Mouse (Mus musculus): ENCODE measurements around the gene Kremen1. TPM values are rescaled to one million over a fixed set of nuclear protein-coding genes. Genes with fewer than 3 reads are reported as not detected.

The Kremen1 gene
- polyA plus RNA-seq, 1 experiment from 2014 or later = 18.6 TPM

DNA sequence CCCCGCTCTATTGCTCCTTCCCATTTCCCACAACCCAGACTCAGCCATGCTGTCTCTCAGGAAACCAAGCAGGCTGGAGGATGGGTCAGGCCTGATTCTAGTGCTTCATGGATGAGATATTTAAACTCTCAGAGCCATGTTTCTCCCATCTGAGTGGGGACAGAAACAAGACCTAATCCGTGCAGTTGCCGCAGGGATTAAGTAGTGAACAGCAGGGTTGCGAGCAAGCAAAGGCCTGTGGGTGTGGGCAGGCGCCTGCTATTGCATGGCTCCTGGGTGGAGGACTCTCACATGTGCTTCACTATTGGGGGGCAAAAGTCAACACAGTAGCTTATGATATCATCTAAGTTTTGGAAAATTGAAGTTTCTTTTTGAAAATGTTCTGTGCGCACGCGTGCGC, 76.5 kb downstream of the Kremen1 start:
- Histone ChIP-seq H3K9me3 (ENCODE audit: control insufficient read depth, low read length) (no peaks in the 10 kb centered on the region), H3K36me3 (ENCODE audit: control insufficient read depth, insufficient read depth, low read length) (no peaks in the 10 kb centered on the region), H3K27ac (ENCODE audit: low read length) (no peak overlapping the region), H3K4me1 (replicated peaks; ENCODE audit: control insufficient read depth, insufficient read depth, low read length) (peaks cover 2% of the 10 kb centered on the region; the same call in 1 of the 2 replicates), H3K4me2 (ENCODE audit: low read depth, low read length) (no peak overlapping the region), H3K27me3 (ENCODE audit: control insufficient read depth, insufficient read depth, low read depth, low read length) (no peaks in the 10 kb centered on the region), H3K4me3 (ENCODE audit: low read length) (no peak overlapping the region), H3K9ac (ENCODE audit: low read length) (no peak overlapping the region)
- no peak for ATAC-seq (ENCODE audit: low read depth)
- WGBS = 93% methylated on average over 9 of the region's 9 CpGs

DNA sequence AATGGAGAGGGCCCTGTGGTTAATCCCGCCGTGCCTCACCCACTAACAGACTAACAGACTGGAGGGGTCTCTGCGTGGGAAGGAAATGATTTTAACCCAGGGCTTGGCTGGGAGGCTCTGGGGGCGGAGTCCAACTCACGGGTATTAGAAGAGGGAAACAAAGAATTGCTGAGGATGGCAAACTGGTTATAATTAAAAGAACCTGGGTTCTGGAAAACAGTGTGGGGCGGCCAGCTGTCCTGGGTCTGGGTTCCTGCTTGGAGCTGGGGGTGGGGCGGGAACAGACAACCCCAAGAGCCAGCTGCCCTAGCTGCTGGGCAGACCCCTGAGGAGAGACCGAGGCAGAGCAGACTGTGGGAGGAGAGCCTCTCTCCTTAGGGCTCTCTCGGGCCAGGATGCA, 77.1 kb downstream of the Kremen1 start:
- Histone ChIP-seq H3K9ac (ENCODE audit: low read length) (no peak overlapping the region), H3K27me3 (ENCODE audit: control insufficient read depth, insufficient read depth, low read depth, low read length) (no peaks in the 10 kb centered on the region), H3K4me2 (ENCODE audit: low read depth, low read length) (no peak overlapping the region), H3K4me3 (ENCODE audit: low read length) (no peak overlapping the region), H3K4me1 (replicated peaks; ENCODE audit: control insufficient read depth, insufficient read depth, low read length) (peaks cover 2% of the 10 kb centered on the region; the same call in 1 of the 2 replicates), H3K27ac (ENCODE audit: low read length) (no peak overlapping the region), H3K36me3 (ENCODE audit: control insufficient read depth, insufficient read depth, low read length) (no peaks in the 10 kb centered on the region), H3K9me3 (ENCODE audit: control insufficient read depth, low read length) (no peaks in the 10 kb centered on the region)
- ATAC-seq (ENCODE audit: low read depth) = no peak
- 40% methylated on average over 9 of the region's 9 CpGs for WGBS

DNA sequence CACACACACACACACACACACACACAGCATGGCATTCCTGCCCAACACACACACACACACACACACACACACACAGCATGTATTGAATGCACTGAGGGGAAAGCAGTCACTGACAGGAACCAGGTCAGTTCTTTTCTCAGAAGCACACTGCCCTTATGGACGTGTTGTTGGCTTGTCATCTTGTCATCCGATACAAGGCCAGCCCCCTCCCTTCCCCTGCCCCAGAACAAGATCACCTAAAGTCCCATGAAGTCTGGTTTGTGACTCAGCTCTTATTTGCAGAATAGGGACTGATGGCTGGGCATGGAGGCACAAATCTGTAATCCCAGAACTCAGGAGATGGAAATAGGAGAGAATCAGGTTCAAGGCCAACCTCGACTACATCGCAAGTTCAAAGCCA, 78.5 kb downstream of the Kremen1 start:
- WGBS = 67% methylated on average over 4 of the region's 4 CpGs
- Histone ChIP-seq H3K27me3 (ENCODE audit: control insufficient read depth, insufficient read depth, low read depth, low read length) (no peaks in the 10 kb centered on the region), H3K4me1 (replicated peaks; ENCODE audit: control insufficient read depth, insufficient read depth, low read length) (peaks cover 2% of the 10 kb centered on the region; the same call in 1 of the 2 replicates), H3K4me3 (ENCODE audit: low read length) (no peak overlapping the region), H3K4me2 (ENCODE audit: low read depth, low read length) (no peak overlapping the region), H3K9ac (ENCODE audit: low read length) (no peak overlapping the region), H3K36me3 (ENCODE audit: control insufficient read depth, insufficient read depth, low read length) (no peaks in the 10 kb centered on the region), H3K9me3 (ENCODE audit: control insufficient read depth, low read length) (no peaks in the 10 kb centered on the region), H3K27ac (ENCODE audit: low read length) (no peak overlapping the region)
- no peak for ATAC-seq (ENCODE audit: low read depth)

DNA sequence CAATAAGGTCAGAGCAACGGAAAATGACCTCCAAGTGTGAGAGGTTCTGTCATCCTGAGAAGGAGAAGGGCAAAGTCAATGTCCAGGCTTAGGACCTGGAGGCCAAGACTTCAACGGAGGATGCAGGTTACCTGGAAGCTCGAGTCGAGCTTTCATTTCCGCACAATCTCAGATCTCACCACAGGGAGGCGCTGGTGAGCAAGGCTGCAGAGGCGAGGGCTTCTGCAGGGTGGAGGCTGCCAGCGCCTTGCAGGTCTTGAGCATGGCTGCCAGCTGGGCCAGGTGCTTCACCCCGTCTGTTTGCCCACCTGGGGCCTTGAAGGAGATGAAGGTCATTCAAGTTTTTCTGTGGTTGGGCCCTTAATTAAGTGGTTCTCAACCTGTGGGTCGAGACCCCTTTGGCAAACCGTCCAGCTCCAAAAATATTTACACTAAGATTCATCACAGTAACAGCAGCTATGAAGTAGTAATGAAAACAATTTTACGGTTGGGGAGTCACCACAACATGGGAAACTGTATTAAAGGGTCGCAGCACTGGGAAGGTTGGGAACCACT, 79.4 kb downstream of the Kremen1 start:
- no peak overlapping the region for H3K9ac ChIP-seq (ENCODE audit: low read length)
- H3K9me3 ChIP-seq (ENCODE audit: control insufficient read depth, low read length) = no peaks in the 10 kb centered on the region
- H3K4me3 ChIP-seq (ENCODE audit: low read length) = no peak overlapping the region
- H3K36me3 ChIP-seq (ENCODE audit: control insufficient read depth, insufficient read depth, low read length) = no peaks in the 10 kb centered on the region
- no peak overlapping the region for H3K4me2 ChIP-seq (ENCODE audit: low read depth, low read length)
- peaks cover 2% of the 10 kb centered on the region; the same call in 1 of the 2 replicates for H3K4me1 ChIP-seq (replicated peaks; ENCODE audit: control insufficient read depth, insufficient read depth, low read length)
- H3K27ac ChIP-seq (ENCODE audit: low read length) = peak overlapping the region; percentile 64; the same call in 1 of the 2 replicates
- H3K27me3 ChIP-seq (ENCODE audit: control insufficient read depth, insufficient read depth, low read depth, low read length) = no peaks in the 10 kb centered on the region
- WGBS = 13% methylated on average over 13 of the region's 13 CpGs
- peak; percentile 82 for ATAC-seq (ENCODE audit: low read depth)

DNA sequence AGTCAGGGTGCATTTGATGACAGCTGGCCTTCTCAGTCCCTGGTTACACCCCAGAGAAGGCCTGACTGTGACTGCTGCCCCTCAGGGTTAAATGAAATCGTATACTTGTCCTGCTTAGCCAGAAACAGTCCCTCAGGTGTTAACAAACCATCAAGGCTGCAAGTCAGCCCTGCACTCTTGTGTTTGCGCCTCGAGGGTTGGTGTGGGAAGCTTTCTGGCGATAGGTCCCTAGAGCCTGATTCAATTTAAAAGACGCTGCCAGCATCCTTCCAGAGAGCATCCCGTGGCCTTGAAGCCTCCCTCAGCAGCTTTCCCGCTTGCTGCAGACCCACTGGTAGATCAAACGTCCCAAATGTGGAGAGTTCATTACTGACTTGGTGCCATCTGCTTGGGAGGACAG, 82.0 kb downstream of the Kremen1 start:
- Histone ChIP-seq H3K4me1 (replicated peaks; ENCODE audit: control insufficient read depth, insufficient read depth, low read length) (peaks cover 2% of the 10 kb centered on the region; the same call in 1 of the 2 replicates), H3K4me2 (ENCODE audit: low read depth, low read length) (no peak overlapping the region), H3K9me3 (ENCODE audit: control insufficient read depth, low read length) (no peaks in the 10 kb centered on the region), H3K27me3 (ENCODE audit: control insufficient read depth, insufficient read depth, low read depth, low read length) (no peaks in the 10 kb centered on the region), H3K27ac (ENCODE audit: low read length) (no peak overlapping the region), H3K4me3 (ENCODE audit: low read length) (no peak overlapping the region), H3K36me3 (ENCODE audit: control insufficient read depth, insufficient read depth, low read length) (no peaks in the 10 kb centered on the region), H3K9ac (ENCODE audit: low read length) (no peak overlapping the region)
- no peak for ATAC-seq (ENCODE audit: low read depth)
- 40% methylated on average over 8 of the region's 8 CpGs for WGBS

DNA sequence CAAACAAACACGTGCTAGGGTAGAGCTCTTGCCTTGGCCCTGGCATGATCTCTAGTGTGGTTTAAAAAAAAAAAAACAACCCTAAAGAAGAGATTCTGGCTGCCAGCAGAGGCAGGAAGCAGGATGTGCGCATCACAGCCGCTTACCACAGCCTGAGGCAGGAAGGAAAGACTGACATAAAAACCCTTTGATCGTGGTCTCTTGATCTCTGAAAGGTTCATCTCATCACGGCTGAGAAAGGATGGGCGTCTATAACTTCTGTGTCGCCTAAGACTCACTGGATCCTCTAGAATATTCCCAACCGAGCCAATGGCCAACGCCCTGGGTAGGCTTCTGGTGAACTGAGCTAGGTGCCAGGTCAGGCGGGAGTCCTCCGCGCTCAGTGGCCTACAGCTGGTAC, 84.2 kb downstream of the Kremen1 start:
- H3K9me3 ChIP-seq (ENCODE audit: control insufficient read depth, low read length) = no peaks in the 10 kb centered on the region
- H3K27ac ChIP-seq (ENCODE audit: low read length) = no peak overlapping the region
- no peak overlapping the region for H3K9ac ChIP-seq (ENCODE audit: low read length)
- ATAC-seq (ENCODE audit: low read depth) = no peak
- no peaks in the 10 kb centered on the region for H3K27me3 ChIP-seq (ENCODE audit: control insufficient read depth, insufficient read depth, low read depth, low read length)
- no peaks in the 10 kb centered on the region for H3K36me3 ChIP-seq (ENCODE audit: control insufficient read depth, insufficient read depth, low read length)
- H3K4me1 ChIP-seq (replicated peaks; ENCODE audit: control insufficient read depth, insufficient read depth, low read length) = peaks cover 2% of the 10 kb centered on the region; the same call in 1 of the 2 replicates
- no peak overlapping the region for H3K4me2 ChIP-seq (ENCODE audit: low read depth, low read length)
- H3K4me3 ChIP-seq (ENCODE audit: low read length) = no peak overlapping the region
- 59% methylated on average over 12 of the region's 12 CpGs for WGBS

DNA sequence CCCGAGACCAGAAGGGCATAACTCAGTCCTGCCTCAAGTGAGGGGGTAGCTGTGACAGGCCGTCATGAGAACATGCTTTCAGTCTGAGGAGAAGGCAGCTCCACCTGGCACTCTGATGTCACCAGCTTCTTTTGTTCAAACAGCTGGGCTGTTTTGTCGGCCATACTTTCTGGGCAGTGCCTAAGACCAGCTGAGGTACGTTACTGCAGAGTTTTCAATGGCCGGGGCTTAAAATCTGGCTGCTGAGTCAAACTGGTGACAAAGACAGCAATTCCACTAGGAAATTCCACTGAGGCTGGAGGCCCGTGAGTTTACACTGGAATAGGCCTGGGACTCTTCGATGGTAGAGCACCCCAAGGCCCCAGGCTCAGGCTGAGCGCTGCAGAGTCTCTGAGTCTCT, 84.7 kb downstream of the Kremen1 start:
- no peak for ATAC-seq (ENCODE audit: low read depth)
- 61% methylated on average over 8 of the region's 8 CpGs for WGBS
- H3K9me3 ChIP-seq (ENCODE audit: control insufficient read depth, low read length) = no peaks in the 10 kb centered on the region
- no peak overlapping the region for H3K4me2 ChIP-seq (ENCODE audit: low read depth, low read length)
- no peak overlapping the region for H3K9ac ChIP-seq (ENCODE audit: low read length)
- no peaks in the 10 kb centered on the region for H3K27me3 ChIP-seq (ENCODE audit: control insufficient read depth, insufficient read depth, low read depth, low read length)
- peaks cover 2% of the 10 kb centered on the region; the same call in 1 of the 2 replicates for H3K4me1 ChIP-seq (replicated peaks; ENCODE audit: control insufficient read depth, insufficient read depth, low read length)
- no peaks in the 10 kb centered on the region for H3K36me3 ChIP-seq (ENCODE audit: control insufficient read depth, insufficient read depth, low read length)
- H3K4me3 ChIP-seq (ENCODE audit: low read length) = no peak overlapping the region
- 0 out of 2 replicates have a peak overlapping the region, but pooled peaks have one; percentile 16 for H3K27ac ChIP-seq (ENCODE audit: low read length)

DNA sequence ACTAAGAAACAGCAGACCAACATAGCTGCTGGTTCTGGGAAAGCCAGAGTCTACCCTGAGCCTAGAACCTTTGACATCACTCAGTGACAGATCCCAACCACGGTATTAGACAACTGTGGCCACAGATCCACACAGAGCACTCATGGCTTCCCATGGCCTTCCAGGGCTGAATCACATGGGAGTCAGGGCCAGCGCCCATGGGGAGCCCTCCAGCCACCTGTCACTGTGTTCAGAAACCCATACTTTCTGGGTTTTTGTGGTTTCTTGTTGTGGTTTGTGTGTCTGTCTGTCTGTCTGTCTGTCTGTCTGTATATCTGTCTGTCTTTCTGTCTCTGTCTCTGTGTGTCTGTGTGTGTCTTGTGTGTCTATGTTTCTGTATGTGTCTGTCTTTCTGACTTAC, 85.5 kb downstream of the Kremen1 start:
- H3K4me2 ChIP-seq (ENCODE audit: low read depth, low read length) = no peak overlapping the region
- H3K9me3 ChIP-seq (ENCODE audit: control insufficient read depth, low read length) = no peaks in the 10 kb centered on the region
- H3K27me3 ChIP-seq (ENCODE audit: control insufficient read depth, insufficient read depth, low read depth, low read length) = no peaks in the 10 kb centered on the region
- H3K9ac ChIP-seq (ENCODE audit: low read length) = no peak overlapping the region
- WGBS = 89% methylated on average over 2 of the region's 2 CpGs
- H3K36me3 ChIP-seq (ENCODE audit: control insufficient read depth, insufficient read depth, low read length) = no peaks in the 10 kb centered on the region
- H3K4me3 ChIP-seq (ENCODE audit: low read length) = no peak overlapping the region
- H3K4me1 ChIP-seq (replicated peaks; ENCODE audit: control insufficient read depth, insufficient read depth, low read length) = no peaks in the 10 kb centered on the region; the same call in 1 of the 2 replicates
- no peak overlapping the region for H3K27ac ChIP-seq (ENCODE audit: low read length)
- no peak for ATAC-seq (ENCODE audit: low read depth)

DNA sequence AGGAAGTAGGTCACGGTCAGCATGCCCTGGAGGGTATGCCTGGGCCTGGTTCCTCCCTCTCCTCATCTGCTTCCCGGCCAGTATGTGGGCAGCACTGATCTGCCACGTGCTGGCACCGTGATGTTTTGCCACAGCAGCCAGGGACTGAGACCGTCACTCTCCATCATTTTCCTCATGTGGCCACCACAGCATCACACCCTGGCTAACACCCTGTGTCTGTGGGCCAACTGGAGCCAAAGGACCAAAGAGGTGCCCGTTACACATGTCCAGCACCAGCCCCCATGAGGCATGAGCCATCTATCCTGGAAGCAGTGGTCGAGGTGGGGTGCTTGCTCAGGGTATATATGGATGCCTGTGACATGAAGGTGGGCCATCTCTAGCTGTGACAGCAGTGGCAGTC, 86.2 kb downstream of the Kremen1 start:
- no peaks in the 10 kb centered on the region; the same call in 1 of the 2 replicates for H3K4me1 ChIP-seq (replicated peaks; ENCODE audit: control insufficient read depth, insufficient read depth, low read length)
- H3K4me3 ChIP-seq (ENCODE audit: low read length) = no peak overlapping the region
- WGBS = 81% methylated on average over 7 of the region's 7 CpGs
- no peak overlapping the region for H3K9ac ChIP-seq (ENCODE audit: low read length)
- no peaks in the 10 kb centered on the region for H3K9me3 ChIP-seq (ENCODE audit: control insufficient read depth, low read length)
- H3K27ac ChIP-seq (ENCODE audit: low read length) = no peak overlapping the region
- no peaks in the 10 kb centered on the region for H3K27me3 ChIP-seq (ENCODE audit: control insufficient read depth, insufficient read depth, low read depth, low read length)
- ATAC-seq (ENCODE audit: low read depth) = no peak
- no peak overlapping the region for H3K4me2 ChIP-seq (ENCODE audit: low read depth, low read length)
- no peaks in the 10 kb centered on the region for H3K36me3 ChIP-seq (ENCODE audit: control insufficient read depth, insufficient read depth, low read length)
